Mouse (Mus musculus): ENCODE results near the gene Nbea. TPM values are rescaled to one million over a fixed set of nuclear protein-coding genes. Genes with fewer than 3 reads are reported as not detected.

The Nbea gene
- 0.12 and 0.23 TPM in 2 replicates for total RNA-seq (2017)

- ATAC-seq (ENCODE audit: extremely low read depth, insufficient number of reproducible peaks, low FRiP score, poor library complexity, severe bottlenecking), result no peak
These were observed at the start of gene Nbea for GRCm38 (mm10) chr3:56183159-56184133. Gene Nbea (minus strand): TSS chr3:56183701.

- ATAC-seq (ENCODE audit: extremely low read depth, insufficient number of reproducible peaks, low FRiP score, poor library complexity, severe bottlenecking), result no peak
These were observed 45.8 kb upstream of the Nbea start for GRCm38 (mm10) chr3:56229283-56229682.

DNA sequence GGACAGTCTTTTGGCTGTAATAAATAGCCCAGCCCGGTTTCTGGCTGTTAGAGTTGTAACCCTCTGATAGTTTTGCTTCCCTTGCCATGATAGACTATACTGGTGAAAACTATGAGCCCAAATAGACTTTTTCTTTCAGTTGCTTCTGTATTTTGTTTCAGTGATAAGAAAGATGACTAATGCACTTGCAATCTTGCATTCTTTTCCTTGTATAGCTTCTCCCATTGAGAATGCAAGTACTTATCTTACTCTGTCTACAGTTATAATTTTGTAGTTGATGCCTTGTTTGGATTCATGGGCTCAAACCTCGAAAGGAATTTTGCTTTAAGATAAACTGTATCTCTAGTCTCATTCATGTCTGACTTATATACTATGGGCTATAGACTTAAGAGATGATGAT lies 32.5 kb upstream of the Nbea start:
- no peak for ATAC-seq (ENCODE audit: extremely low read depth, insufficient number of reproducible peaks, low FRiP score, poor library complexity, severe bottlenecking)

- no peak for ATAC-seq (ENCODE audit: extremely low read depth, insufficient number of reproducible peaks, low FRiP score, poor library complexity, severe bottlenecking)
These were observed 20.5 kb upstream of the Nbea start for GRCm38 (mm10) chr3:56203968-56204367.

GRCm38 (mm10) chr3:56188238-56188637 lies 4.7 kb upstream of the Nbea start:
- ATAC-seq (ENCODE audit: extremely low read depth, insufficient number of reproducible peaks, low FRiP score, poor library complexity, severe bottlenecking), result no peak

GRCm38 (mm10) chr3:56187131-56187779 lies 3.8 kb upstream of the Nbea start:
- ATAC-seq (ENCODE audit: extremely low read depth, insufficient number of reproducible peaks, low FRiP score, poor library complexity, severe bottlenecking), result no peak

DNA sequence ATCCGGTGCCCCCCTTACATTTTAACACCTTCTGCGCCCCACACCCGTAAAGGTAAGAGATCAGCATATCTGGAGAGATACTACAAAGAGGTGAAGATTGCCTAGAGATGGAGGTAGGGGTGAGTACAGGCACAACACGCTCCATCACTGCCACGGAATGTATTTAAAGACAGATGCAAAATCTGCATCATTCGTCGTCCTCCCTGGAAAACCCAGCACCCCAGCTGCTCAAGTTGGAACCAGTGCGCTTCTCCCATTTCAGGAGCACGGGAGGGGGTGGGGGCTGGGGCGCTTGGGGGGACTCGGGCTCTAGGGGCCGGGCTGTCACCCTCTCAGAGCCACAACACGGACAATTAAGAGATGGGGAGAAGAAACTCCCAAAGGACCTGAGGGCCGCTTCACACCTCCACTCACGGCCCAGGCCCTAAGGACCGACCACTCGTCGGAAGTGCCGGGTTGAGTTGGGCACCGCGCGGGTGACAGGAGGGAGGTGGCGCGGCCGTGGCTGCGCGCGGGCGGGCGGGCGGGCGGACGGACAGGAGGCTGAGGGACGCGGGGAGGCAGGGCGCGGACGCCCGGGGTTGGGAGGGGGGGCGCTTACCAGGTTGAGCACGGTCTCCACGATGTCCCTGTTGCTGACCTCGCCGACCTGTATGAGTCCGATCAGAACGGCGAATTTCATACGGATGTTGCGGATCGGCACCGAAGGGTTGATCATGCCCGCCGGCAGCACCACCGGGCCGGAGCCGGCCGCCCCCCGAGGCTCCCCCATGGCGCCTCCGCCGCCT lies 936 bp downstream of the Nbea start:
- ATAC-seq (ENCODE audit: extremely low read depth, insufficient number of reproducible peaks, low FRiP score, poor library complexity, severe bottlenecking), result no peak

- no peak for ATAC-seq (ENCODE audit: extremely low read depth, insufficient number of reproducible peaks, low FRiP score, poor library complexity, severe bottlenecking)
These were observed 1.5 kb downstream of the Nbea start for GRCm38 (mm10) chr3:56181991-56182370.

GRCm38 (mm10) chr3:56181025-56181424 lies 2.5 kb downstream of the Nbea start:
- no peak for ATAC-seq (ENCODE audit: extremely low read depth, insufficient number of reproducible peaks, low FRiP score, poor library complexity, severe bottlenecking)

DNA sequence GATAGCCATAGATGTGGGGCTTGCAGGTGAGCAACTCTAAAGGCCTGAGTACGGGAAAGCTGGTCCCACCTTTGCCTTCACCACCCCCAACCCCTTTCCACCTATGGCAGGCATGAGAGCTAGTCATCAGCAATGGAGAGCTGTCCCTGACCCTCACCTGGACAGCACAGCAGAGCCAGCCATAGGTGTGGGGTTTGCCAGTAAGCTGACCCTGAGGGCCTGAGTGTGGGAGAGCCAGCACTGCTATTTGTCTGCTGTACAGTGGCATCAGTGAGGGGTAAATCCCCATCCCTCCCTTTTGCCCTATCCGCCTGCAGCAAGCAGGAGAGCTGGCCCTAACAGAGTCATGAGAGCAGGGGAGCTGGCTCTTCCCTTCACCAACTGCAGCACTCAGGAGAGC lies 25.6 kb downstream of the Nbea start:
- no peak for ATAC-seq (ENCODE audit: extremely low read depth, insufficient number of reproducible peaks, low FRiP score, poor library complexity, severe bottlenecking)

GRCm38 (mm10) chr3:56126674-56127073 lies 56.8 kb downstream of the Nbea start:
- ATAC-seq (ENCODE audit: extremely low read depth, insufficient number of reproducible peaks, low FRiP score, poor library complexity, severe bottlenecking), result no peak

- ATAC-seq (ENCODE audit: extremely low read depth, insufficient number of reproducible peaks, low FRiP score, poor library complexity, severe bottlenecking), result no peak
These were observed 66.9 kb downstream of the Nbea start for GRCm38 (mm10) chr3:56116647-56117046.

DNA sequence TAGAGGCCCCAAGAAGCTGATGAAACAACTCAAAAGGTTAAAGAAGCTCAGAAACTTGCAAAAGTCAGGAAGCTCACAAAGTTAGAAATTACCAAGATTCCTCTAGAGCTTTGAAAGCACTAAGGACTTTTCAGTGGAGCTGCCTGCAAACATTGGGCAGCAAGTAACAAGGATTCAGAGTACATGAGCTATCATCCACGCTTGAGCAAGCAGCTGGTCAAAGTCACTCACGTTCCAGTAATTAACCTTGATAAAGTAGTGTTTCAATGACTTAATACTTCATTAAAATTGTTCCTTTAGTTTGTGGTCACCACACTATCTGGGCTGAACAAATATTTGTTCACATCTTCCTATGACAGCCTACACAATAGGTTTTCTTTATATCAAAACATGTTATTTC lies 75.4 kb downstream of the Nbea start:
- no peak for ATAC-seq (ENCODE audit: extremely low read depth, insufficient number of reproducible peaks, low FRiP score, poor library complexity, severe bottlenecking)

- ATAC-seq (ENCODE audit: extremely low read depth, insufficient number of reproducible peaks, low FRiP score, poor library complexity, severe bottlenecking), result no peak
These were observed 86.4 kb downstream of the Nbea start for GRCm38 (mm10) chr3:56097105-56097504.

DNA sequence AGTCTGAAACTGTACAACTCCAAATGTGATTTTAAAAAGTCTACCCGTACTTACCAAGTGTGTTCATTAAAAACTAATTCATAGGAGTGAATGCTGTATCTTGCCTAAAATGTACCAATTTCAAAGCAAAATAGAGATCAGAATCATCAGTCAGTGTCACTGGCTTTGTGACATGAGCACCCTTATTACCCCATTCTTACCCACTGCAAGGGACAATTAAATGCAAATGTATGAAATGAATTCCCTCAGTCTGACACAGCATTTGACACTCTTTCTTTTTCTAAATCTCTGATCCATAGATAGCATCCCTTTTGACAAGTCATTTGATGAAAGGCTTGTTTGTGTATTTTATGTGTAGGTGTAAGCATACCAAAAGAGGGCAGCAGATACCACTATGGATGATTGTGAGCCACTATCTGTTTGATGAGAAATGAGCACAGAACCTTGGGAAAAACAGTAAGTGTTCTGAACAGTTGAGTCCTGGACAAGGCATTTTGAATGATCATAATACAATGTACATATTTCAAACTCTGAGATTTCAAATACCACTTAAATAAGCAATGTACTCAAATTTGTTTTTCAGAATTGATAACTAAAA lies 104.4 kb downstream of the Nbea start:
- ATAC-seq (ENCODE audit: extremely low read depth, insufficient number of reproducible peaks, low FRiP score, poor library complexity, severe bottlenecking), result no peak

- no peak for ATAC-seq (ENCODE audit: extremely low read depth, insufficient number of reproducible peaks, low FRiP score, poor library complexity, severe bottlenecking)
These were observed 115.7 kb downstream of the Nbea start for GRCm38 (mm10) chr3:56067849-56068248.

DNA sequence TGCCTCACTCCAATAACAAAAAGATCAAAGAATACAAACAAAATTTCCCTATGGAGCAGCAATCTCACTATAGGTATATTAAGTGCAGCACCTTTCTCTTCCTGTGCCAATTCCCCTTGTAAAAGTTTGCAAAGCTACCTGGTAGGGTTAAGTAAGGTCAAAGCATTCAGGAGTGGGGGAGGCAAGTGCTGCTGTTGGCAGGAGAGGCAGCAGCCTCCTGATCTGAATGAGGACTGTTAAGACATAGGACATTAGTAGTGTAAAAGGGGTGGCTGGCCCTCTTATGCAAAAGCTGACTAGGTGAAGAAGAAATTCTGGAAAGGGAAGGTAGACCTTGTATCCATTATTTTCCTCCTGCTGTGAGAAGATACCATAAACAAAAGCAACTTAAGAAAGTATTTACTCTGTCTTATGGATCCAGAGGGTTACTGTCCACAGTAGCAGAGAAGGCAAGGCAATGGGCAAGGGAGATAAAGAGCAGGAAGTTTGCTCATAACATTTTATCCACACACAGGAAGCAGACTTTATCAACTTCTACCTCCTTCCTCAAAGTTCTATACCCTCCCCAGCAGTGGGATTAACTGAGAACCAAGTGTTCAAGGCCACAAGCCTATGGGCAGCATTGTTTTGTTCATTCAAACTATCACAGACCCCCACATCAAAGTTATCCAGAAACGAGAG lies 117.0 kb downstream of the Nbea start:
- ATAC-seq (ENCODE audit: extremely low read depth, insufficient number of reproducible peaks, low FRiP score, poor library complexity, severe bottlenecking), result no peak

DNA sequence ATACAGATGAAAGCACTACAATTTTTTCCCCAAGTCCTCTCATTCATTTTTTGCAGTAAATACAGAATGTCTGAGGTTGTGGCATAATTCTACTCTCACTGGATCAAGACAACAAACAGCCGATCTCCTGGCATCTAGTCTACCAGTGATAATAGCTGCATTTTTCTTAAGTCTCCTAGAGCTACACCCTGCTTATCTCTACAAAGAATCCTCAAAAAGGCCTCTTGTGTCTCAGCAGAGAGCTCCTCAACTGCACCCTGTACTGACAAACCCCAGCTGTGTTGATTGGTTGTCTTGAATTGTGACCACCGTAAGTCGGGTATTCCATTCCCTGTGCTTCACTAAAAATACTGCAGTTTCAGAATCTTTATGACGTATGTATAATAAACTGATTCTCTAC lies 118.3 kb downstream of the Nbea start:
- ATAC-seq (ENCODE audit: extremely low read depth, insufficient number of reproducible peaks, low FRiP score, poor library complexity, severe bottlenecking), result no peak
